Mouse (Mus musculus): Measurements from ENCODE around the gene Fcgr3.

Gene Fcgr3

GRCm38 (mm10) chr1:171050774-171051173, 14.0 kb downstream of the Fcgr3 start:
- no peak for DNase-seq (ENCODE audit: low spot score)

DNA sequence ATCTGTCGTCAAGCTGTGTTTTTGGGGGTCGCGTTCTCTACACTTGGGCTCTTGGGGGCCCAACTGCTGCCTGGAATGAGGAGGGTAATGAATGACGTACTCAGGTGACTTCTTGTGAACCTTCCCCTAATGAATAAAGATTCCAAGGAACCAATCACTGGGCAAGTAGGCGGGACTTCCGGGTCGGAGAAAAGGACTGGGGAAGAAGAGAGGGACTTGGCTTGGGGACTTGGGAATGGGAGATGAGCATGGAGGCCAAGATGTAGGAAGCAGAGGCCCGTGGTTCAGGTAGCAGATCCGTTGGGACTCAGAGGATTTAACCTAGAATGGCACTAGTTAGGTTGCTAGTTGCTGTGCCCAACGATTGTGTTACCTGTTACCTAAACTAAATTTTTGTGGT, 15.5 kb downstream of the Fcgr3 start:
- no peak for DNase-seq (ENCODE audit: low spot score)

GRCm38 (mm10) chr1:171046501-171046900, 18.2 kb downstream of the Fcgr3 start:
- no peak for DNase-seq (ENCODE audit: low spot score)

DNA sequence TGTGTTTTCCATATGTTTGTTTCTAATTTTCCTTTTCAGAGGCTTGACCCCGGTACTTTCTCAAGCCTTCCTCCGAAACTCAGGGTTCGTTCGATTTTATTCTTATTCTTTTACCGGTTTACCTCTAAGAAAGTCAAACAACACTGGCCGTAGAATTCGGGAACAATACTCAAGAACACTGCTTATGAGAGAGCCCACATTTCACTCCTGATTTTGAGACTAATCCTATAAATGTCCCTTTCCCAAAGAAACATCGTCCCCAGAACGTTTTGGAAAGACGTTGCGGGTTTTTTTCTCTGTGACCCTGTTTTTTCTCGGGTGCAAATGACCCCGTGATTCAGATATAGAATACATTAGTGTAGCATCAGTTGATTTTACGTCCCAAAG, 19.7 kb downstream of the Fcgr3 start:
- DNase-seq (ENCODE audit: low spot score), result no peak

DNA sequence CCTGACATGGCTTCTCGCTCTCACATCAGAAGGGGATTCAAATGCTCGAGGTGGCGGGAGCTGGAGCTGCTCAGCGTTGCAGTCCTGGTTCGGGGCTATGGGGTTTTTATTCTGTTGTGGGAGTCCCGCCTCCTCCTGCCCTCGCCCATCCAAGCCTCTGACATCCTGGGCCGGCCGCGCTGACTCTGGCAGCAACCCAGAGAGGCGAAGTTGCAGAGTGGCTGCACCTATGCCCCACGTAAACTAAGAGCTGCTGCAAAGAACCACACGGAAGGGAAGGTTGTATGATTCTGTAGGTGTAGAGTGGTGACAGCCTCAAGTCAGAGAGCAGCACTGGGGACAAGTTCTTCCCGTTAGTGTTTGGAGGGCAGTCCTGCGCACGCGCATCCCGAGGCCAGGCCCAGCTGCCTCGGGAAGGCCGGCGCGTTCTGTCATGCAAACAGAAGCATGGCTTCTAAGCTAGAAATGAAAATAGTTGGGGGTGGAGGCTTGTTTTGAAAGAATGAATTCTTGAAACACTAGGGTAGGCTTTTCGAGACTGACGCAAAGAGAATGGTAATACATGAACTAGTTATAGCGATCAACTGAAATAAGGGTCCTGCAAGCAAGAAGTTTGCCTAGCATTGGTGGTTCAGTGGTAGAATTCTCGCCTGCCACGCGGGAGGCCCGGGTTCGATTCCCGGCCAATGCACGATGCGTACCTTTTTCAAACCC, 20.2 kb downstream of the Fcgr3 start:
- DNase-seq (ENCODE audit: low spot score), result peak; percentile 76

DNA sequence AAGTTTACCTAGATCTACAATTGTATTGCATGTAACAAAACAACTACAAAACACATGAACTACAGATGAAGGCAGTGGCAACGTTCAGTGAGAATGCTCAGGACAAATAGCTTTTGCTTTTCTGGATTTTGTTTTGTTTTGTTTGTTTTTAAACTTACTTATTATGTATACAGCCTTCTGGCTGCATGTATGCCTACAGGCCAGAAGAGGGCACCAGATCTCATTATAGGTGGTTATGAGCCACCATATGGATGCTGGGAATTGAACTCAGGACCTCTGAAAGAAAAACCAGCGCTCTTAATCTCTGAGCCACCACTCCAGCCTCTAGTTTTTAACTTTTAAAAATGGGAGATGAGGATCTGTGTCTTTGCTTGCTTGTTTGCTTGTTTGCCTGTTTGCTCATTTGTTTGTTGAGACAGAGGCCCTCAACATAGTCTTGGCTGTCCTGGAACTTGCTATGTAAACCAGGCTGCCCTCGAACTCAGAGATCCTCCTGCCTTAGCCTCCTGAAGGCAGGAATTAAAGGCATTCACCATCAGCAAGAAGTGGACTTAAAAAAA, 21.1 kb downstream of the Fcgr3 start:
- DNase-seq (ENCODE audit: low spot score), result no peak

DNA sequence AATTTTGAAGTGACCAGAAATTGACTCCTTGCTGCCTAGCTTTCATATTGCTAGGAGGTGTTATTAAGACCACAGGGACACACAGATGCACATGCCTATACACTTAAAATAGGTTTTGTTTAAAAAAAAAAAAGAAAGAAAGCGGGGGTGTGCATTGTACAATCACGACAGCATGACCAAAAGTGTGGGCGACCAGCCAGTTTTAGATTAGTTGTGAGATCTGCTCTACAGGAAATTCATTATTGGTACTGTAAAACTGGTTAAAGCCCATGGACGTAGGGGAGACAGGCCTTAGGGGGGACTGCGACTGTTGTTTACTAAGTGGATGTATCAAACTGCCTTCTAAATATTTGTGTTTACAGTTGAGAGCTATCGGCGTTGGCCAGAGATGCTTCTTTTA, 24.9 kb downstream of the Fcgr3 start:
- DNase-seq (ENCODE audit: low spot score), result no peak

DNA sequence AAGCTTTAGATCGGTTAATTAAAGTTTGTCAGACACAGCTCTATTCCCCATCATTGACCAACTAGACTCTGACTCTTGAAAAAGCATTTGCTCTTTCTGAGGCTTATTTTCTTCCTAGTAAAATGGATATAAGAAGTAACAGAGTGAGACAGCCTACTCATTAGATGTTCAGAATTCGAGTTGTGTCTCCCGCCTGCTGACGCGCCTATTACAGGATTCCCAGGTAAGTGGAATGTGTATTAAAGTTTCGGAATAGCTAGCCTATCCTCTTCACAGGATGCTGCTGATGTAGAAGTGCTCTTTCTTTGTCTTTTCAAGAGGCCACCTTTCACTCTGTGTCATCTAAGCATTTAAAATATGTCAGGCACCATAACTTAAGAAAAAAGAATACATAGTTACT, 25.6 kb downstream of the Fcgr3 start:
- DNase-seq (ENCODE audit: low spot score), result no peak

- DNase-seq (ENCODE audit: low spot score), result peak; percentile 79
These were observed 26.6 kb downstream of the Fcgr3 start for GRCm38 (mm10) chr1:171037861-171038721.

- peak; percentile 17 for DNase-seq (ENCODE audit: low spot score)
These were observed 28.0 kb downstream of the Fcgr3 start for GRCm38 (mm10) chr1:171036550-171037324.

DNA sequence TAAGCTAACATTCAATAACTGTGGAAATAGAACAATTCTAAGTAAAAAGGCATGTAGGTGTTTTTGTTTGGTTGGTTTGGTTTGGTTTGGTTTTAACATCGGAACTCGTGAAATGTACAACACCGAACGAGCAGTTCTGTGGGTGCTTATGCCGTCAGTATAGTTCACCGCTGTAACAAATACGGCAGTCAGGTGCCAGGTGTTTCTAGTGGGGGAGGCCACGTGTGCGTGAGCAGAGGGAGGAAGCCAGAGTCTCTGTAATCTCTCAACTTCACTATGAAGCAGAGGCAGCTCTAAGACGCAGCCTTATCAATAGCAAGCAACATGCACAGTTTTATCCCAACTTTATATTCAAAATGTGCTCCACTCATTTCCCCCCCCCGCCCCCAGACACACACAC, 29.1 kb downstream of the Fcgr3 start:
- no peak for DNase-seq (ENCODE audit: low spot score)

DNA sequence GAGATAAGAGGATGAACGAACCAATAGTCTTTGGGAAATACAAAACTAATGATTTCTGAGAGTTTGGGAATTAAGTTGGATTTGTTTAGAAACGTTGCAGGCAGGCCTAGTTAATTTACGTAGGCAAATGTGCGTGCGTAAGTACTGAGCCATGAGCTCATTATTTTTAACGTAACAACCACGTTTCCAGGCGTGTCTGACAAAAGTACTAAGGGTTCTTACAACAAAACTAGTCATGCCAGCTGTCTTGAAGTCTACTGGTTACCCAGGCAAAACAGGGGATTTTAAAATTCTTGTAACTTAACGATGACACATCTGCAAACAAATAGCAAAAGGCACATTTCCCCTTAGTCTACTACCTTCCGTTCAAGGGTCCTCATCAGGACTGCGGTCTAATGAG, 30.5 kb downstream of the Fcgr3 start:
- no peak for DNase-seq (ENCODE audit: low spot score)

DNA sequence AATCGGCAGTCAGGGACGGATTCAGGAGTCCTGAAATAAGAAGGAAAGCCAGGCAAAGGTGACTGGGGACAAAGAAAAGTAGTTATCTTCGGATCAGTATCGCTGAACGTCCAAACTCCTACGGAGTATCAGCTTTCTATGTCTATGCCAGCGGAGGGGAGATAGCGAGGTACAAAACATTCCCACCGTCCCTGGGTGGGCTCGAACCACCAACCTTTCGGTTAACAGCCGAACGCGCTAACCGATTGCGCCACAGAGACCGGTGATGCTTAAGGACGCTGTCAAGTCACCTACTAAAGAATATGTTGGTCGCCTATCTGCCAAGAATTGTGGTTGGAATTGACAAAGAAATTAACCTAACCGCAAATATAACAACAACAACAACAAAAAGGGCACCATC, 31.0 kb downstream of the Fcgr3 start:
- DNase-seq (ENCODE audit: low spot score), result peak; percentile 76

- no peak for DNase-seq (ENCODE audit: low spot score)
These were observed 31.5 kb downstream of the Fcgr3 start for GRCm38 (mm10) chr1:171033196-171033595.

DNA sequence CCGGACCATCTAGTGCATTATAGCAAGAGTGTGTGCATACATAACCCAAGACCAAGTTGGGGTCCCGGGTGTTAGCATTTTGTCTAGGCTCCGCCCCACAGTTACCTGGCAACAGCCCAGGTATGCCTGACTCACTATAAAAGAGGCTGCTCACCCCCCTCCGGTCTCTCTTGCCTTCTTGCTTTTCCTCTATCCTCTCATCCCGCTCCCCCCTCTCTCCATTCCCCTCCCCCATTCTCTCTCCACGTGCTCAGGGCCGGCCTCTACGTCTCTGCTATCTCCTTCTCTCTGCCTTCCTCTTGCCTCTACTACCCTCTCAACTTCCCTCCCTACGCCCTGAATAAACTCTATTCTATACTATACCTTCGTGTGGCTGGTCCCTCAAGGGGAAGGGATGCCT, 32.0 kb downstream of the Fcgr3 start:
- DNase-seq (ENCODE audit: low spot score), result no peak

DNA sequence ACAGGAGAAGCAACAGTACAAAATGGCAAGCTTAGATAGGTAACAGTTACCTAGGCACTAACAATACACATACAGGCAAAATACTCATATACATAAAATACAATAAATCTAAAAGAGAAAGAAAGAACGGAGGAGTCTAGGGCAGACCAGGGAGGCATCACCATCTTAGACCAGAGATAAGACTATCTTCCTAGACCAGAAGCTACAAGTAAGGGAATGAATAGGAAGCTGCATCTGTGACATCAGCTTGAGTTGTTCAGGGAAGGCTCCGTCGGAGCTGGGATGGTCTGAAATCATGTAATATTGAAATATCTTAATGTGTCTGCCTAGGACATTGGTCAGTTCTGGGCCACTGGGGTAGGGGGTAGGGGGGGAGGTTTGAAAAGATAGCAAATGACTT, 33.0 kb downstream of the Fcgr3 start:
- no peak for DNase-seq (ENCODE audit: low spot score)

DNA sequence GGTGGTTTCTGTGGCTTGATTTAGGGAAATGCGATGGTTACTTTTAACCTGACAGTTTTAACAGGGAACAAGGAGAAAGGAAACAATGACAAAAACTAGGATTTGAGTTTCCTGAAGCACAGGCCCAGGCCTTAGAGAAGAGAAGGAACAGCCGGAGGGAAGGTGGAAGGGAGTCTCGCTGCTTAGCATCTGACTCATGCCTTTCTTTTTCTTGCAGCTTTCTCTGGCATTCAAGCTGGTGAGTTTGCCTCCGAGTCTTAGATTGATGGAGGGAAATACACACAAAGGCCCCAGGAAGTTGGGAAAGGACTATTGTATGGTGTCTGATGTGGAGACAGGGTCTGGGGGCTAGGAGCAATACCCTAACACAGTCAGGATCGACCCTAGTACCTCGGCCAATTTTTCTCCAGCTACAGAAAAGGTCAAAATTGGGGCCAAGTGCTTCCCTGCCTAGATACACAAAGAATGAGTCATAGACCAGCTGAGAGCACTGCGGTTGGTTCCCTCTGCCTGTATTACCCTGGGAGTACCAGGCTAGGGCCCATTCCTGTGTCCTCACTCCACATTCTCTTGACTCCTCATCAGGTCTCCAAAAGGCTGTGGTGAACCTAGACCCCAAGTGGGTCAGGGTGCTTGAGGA, 45.3 kb downstream of the Fcgr3 start:
- DNase-seq (ENCODE audit: low spot score), result no peak

- no peak for DNase-seq (ENCODE audit: low spot score)
These were observed 46.0 kb downstream of the Fcgr3 start, which contains the start of gene Fcgr4 for GRCm38 (mm10) chr1:171018737-171019136. TSS of gene Fcgr4 (plus strand) at chr1:171018920.

GRCm38 (mm10) chr1:171017468-171018158, 47.1 kb downstream of the Fcgr3 start:
- no peak for DNase-seq (ENCODE audit: low spot score)

GRCm38 (mm10) chr1:171016676-171017356, 47.9 kb downstream of the Fcgr3 start:
- no peak for DNase-seq (ENCODE audit: low spot score)

- no peak for DNase-seq (ENCODE audit: low spot score)
These were observed 53.0 kb downstream of the Fcgr3 start for GRCm38 (mm10) chr1:171011733-171012132.
